Mouse (Mus musculus) forebrain, embryonic 16.5 days (tissue): ENCODE measurements around the gene Ascl1. TPM values are rescaled to one million over a fixed set of nuclear protein-coding genes. Genes with fewer than 3 reads are reported as not detected.

Source experiments
- ATAC-seq: fragments of 200-750 bp; cut with Nextera tagmentation; 2 replicates; pipeline ENCODE4 v1.8.0; 2017; ENCODE audit warnings: mild to moderate bottlenecking, moderate library complexity
- H3K27ac ChIP-seq: fragments of 300-500 bp; sonication (generic); 2 replicates; pipeline ENCODE4 v1.5.1; 2014; ENCODE audit warnings: low read length, control low read depth
- H3K27me3 ChIP-seq: fragments of 300-500 bp; sonication (generic); replicated peaks from 2 replicates; pipeline ENCODE4 v1.6.1; 2014; ENCODE audit warnings: low read length; ENCODE audit not compliant: control insufficient read depth, insufficient read depth
- H3K36me3 ChIP-seq: fragments of 300-500 bp; sonication (generic); 2 replicates; pipeline ENCODE4 v1.6.1; 2014; ENCODE audit not compliant: control insufficient read depth, insufficient read depth
- H3K4me1 ChIP-seq: fragments of 300-500 bp; sonication (generic); replicated peaks from 2 replicates; pipeline ENCODE4 v1.6.1; 2014; ENCODE audit warnings: low read length; ENCODE audit not compliant: control insufficient read depth, insufficient read depth
- H3K4me2 ChIP-seq: fragments of 300-500 bp; sonication (generic); 2 replicates; pipeline ENCODE4 v1.6.1; 2014; ENCODE audit warnings: mild to moderate bottlenecking, low read length, control low read depth
- H3K4me3 ChIP-seq: fragments of 300-500 bp; sonication (generic); replicated peaks from 2 replicates; pipeline ENCODE4 v1.5.1; 2014; ENCODE audit warnings: mild to moderate bottlenecking, low read length, control low read depth
- H3K9ac ChIP-seq: fragments of 300-500 bp; sonication (generic); replicated peaks from 2 replicates; pipeline ENCODE4 v1.6.1; 2014; ENCODE audit warnings: low read depth, low read length, control low read depth
- H3K9me3 ChIP-seq: fragments of 300-500 bp; sonication (generic); 2 replicates; pipeline ENCODE4 v1.6.1; 2016; ENCODE audit warnings: low read length; ENCODE audit not compliant: control insufficient read depth
- WGBS: fragments of 180-500 bp; shearing (Covaris S2); extraction: QIAGEN DNeasy Blood & Tissue Kit; methylation state at CpG from one replicate; pipeline ENCODE4 v1.1.7; 2014; 5-methylcytosine and 5-hydroxymethylcytosine counted together
- polyA plus RNA-seq: library from polyadenylated mRNA; unstranded; fragments of >200 nt; fragmentation: Nextera tagmentation; extraction: Ambion mirVana; gene quantifications from 2 replicates; pipeline ENCODE4 v1.2.1, GENCODE M21; 2015

The Ascl1 gene
- 15.7 and 17.5 TPM in 2 replicates for polyA plus RNA-seq

- H3K4me2 ChIP-seq = peak within 1 kb of the TSS; percentile 82
- H3K9me3 ChIP-seq = no peaks in the 10 kb centered on the region
- WGBS = 0% methylated on average over 32 of the region's 34 CpGs
- H3K36me3 ChIP-seq = no peaks in the 10 kb centered on the region
- ATAC-seq = peak; percentile 60
- H3K27ac ChIP-seq = peak within 1 kb of the TSS; percentile 92
- H3K4me3 ChIP-seq = peak within 1 kb of the TSS; percentile 78
- H3K9ac ChIP-seq = peak within 1 kb of the TSS; percentile 83
- H3K4me1 ChIP-seq = peaks cover 36% of the 10 kb centered on the region
- peaks cover 3% of the 10 kb centered on the region; the same call in 1 of the 2 replicates for H3K27me3 ChIP-seq
Measured at GRCm38 (mm10) chr10:87493576-87493975, at the start of gene Ascl1. TSS of gene Ascl1 (minus strand) at chr10:87493660.

GRCm38 (mm10) chr10:87534172-87534571, 40.7 kb upstream of the Ascl1 start:
- no peak overlapping the region for H3K9ac ChIP-seq
- no peak overlapping the region for H3K4me3 ChIP-seq
- H3K27me3 ChIP-seq = no peaks in the 10 kb centered on the region
- H3K27ac ChIP-seq = no peak overlapping the region
- H3K9me3 ChIP-seq = no peaks in the 10 kb centered on the region
- WGBS = 90% methylated on average over 1 of the region's 1 CpGs
- ATAC-seq = no peak
- no peak overlapping the region for H3K4me2 ChIP-seq
- no peaks in the 10 kb centered on the region for H3K4me1 ChIP-seq
- H3K36me3 ChIP-seq = no peaks in the 10 kb centered on the region

- Histone ChIP-seq H3K9ac (no peak within 1 kb of the TSS), H3K27ac (no peak within 1 kb of the TSS), H3K27me3 (no peaks in the 10 kb centered on the region), H3K36me3 (no peaks in the 10 kb centered on the region), H3K9me3 (no peaks in the 10 kb centered on the region), H3K4me2 (no peak within 1 kb of the TSS), H3K4me1 (no peaks in the 10 kb centered on the region), H3K4me3 (no peak within 1 kb of the TSS)
- ATAC-seq = no peak
- 86% methylated on average over 5 of the region's 5 CpGs for WGBS
Measured at GRCm38 (mm10) chr10:87521646-87522045, 28.2 kb upstream of the Ascl1 start, which contains the start of gene Pah. TSS of gene Pah (plus strand) at chr10:87521795.

- Histone ChIP-seq H3K27ac (no peak overlapping the region), H3K9me3 (no peaks in the 10 kb centered on the region), H3K4me3 (no peak overlapping the region), H3K27me3 (no peaks in the 10 kb centered on the region), H3K9ac (no peak overlapping the region), H3K4me2 (no peak overlapping the region), H3K4me1 (no peaks in the 10 kb centered on the region), H3K36me3 (no peaks in the 10 kb centered on the region)
- 78% methylated on average over 4 of the region's 4 CpGs for WGBS
- ATAC-seq = no peak
Measured at GRCm38 (mm10) chr10:87520401-87521116, 27.1 kb upstream of the Ascl1 start.

GRCm38 (mm10) chr10:87518585-87518984, 25.1 kb upstream of the Ascl1 start:
- H3K9me3 ChIP-seq = no peaks in the 10 kb centered on the region
- no peak overlapping the region for H3K4me3 ChIP-seq
- H3K4me1 ChIP-seq = no peaks in the 10 kb centered on the region
- H3K27me3 ChIP-seq = no peaks in the 10 kb centered on the region
- no peak overlapping the region for H3K4me2 ChIP-seq
- no peak overlapping the region for H3K9ac ChIP-seq
- H3K27ac ChIP-seq = no peak overlapping the region
- no peaks in the 10 kb centered on the region for H3K36me3 ChIP-seq
- no peak for ATAC-seq
- WGBS = 86% methylated on average over 2 of the region's 2 CpGs

- no peaks in the 10 kb centered on the region for H3K36me3 ChIP-seq
- no peaks in the 10 kb centered on the region for H3K4me1 ChIP-seq
- H3K9me3 ChIP-seq = no peaks in the 10 kb centered on the region
- no peak overlapping the region for H3K9ac ChIP-seq
- no peak overlapping the region for H3K27ac ChIP-seq
- H3K27me3 ChIP-seq = no peaks in the 10 kb centered on the region
- ATAC-seq = no peak
- no peak overlapping the region for H3K4me3 ChIP-seq
- no peak overlapping the region for H3K4me2 ChIP-seq
Measured at GRCm38 (mm10) chr10:87513052-87513451, 19.6 kb upstream of the Ascl1 start.

GRCm38 (mm10) chr10:87508581-87508980, 15.1 kb upstream of the Ascl1 start:
- Histone ChIP-seq H3K4me3 (no peak overlapping the region), H3K9me3 (no peaks in the 10 kb centered on the region), H3K27ac (no peak overlapping the region), H3K9ac (no peak overlapping the region), H3K27me3 (0 out of 2 replicates have a peak, but pooled peaks cover 2% of the 10 kb centered on the region), H3K4me1 (no peaks in the 10 kb centered on the region), H3K36me3 (no peaks in the 10 kb centered on the region), H3K4me2 (no peak overlapping the region)
- no peak for ATAC-seq
- 91% methylated on average over 4 of the region's 4 CpGs for WGBS

GRCm38 (mm10) chr10:87503946-87504345, 10.5 kb upstream of the Ascl1 start:
- no peak overlapping the region for H3K9ac ChIP-seq
- H3K27ac ChIP-seq = no peak overlapping the region
- WGBS = under 1% methylated on average over 10 of the region's 10 CpGs
- no peaks in the 10 kb centered on the region for H3K9me3 ChIP-seq
- H3K36me3 ChIP-seq = no peaks in the 10 kb centered on the region
- ATAC-seq = peak; percentile 70
- peaks cover 2% of the 10 kb centered on the region for H3K27me3 ChIP-seq
- no peak overlapping the region for H3K4me3 ChIP-seq
- no peak overlapping the region for H3K4me2 ChIP-seq
- H3K4me1 ChIP-seq = peaks cover 19% of the 10 kb centered on the region

- Histone ChIP-seq H3K9me3 (no peaks in the 10 kb centered on the region), H3K9ac (no peak overlapping the region), H3K4me1 (peaks cover 19% of the 10 kb centered on the region), H3K4me2 (no peak overlapping the region), H3K4me3 (no peak overlapping the region), H3K27ac (no peak overlapping the region), H3K36me3 (no peaks in the 10 kb centered on the region), H3K27me3 (peaks cover 6% of the 10 kb centered on the region)
- WGBS = 16% methylated on average over 5 of the region's 5 CpGs
- no peak for ATAC-seq
Measured at GRCm38 (mm10) chr10:87502283-87502682, 8.8 kb upstream of the Ascl1 start.
